Mouse (Mus musculus) G1E (cell line): ENCODE results near the gene Rsl24d1. TPM values are rescaled to one million over a fixed set of nuclear protein-coding genes. Genes with fewer than 3 reads are reported as not detected.

Source experiments
- ATAC-seq: 2 replicates; pipeline ENCODE4 v1.8.0; 2016; ENCODE audit warnings: mild to moderate bottlenecking; ENCODE audit not compliant: insufficient number of reproducible peaks, poor library complexity, low FRiP score, severe bottlenecking; ENCODE audit errors: extremely low read depth
- DNase-seq: peaks from one replicate; pipeline ENCODE4 v3.0.0; 2012; ENCODE audit warnings: low spot score
- H3K27me3 ChIP-seq: 2 replicates; pipeline ENCODE4 v1.6.1; 2012; ENCODE audit warnings: mild to moderate bottlenecking, low read length, inconsistent platforms; ENCODE audit not compliant: insufficient read depth
- H3K36me3 ChIP-seq: replicated peaks from 2 replicates; pipeline ENCODE3; 2012; ENCODE audit warnings: mild to moderate bottlenecking, inconsistent platforms
- H3K4me1 ChIP-seq: 2 replicates; pipeline ENCODE4 v1.6.1; 2012; ENCODE audit warnings: low read depth, low read length, inconsistent platforms, mixed read lengths; ENCODE audit not compliant: insufficient read depth
- H3K4me3 ChIP-seq: 2 replicates; pipeline ENCODE4 v1.5.1; 2012; ENCODE audit warnings: low read depth, mild to moderate bottlenecking, inconsistent platforms, low read length, moderate library complexity, mixed read lengths
- H3K9me3 ChIP-seq: replicated peaks from 2 replicates; pipeline ENCODE4 v1.6.1; 2012; ENCODE audit warnings: inconsistent platforms
- CTCF ChIP-seq: IDR thresholded peaks from 2 replicates; pipeline ENCODE4 v1.5.1; 2012; ENCODE audit warnings: low read depth, low read length, inconsistent platforms, mixed read lengths
- GATA1 ChIP-seq: IDR thresholded peaks from 2 replicates; pipeline ENCODE4 v1.6.1; 2012; ENCODE audit warnings: borderline replicate concordance, low read length, inconsistent platforms, mixed read lengths
- GATA2 ChIP-seq: IDR thresholded peaks from 2 replicates; pipeline ENCODE4 v1.6.1; 2012; ENCODE audit warnings: low read depth, low read length, inconsistent platforms, borderline replicate concordance
- POLR2AphosphoS5 ChIP-seq: IDR thresholded peaks from 2 replicates; pipeline ENCODE4 v1.6.1; 2012; ENCODE audit warnings: low read depth, low read length, inconsistent platforms; ENCODE audit not compliant: insufficient replicate concordance
- TAL1 ChIP-seq: conservative IDR thresholded peaks from 2 replicates; pipeline ENCODE4 v1.6.1; 2012; ENCODE audit warnings: low read depth, low read length, inconsistent platforms, mixed read lengths
- polyA plus RNA-seq: library from polyadenylated mRNA; stranded (reverse); fragments of >175 nt; gene quantifications from 2 replicates; pipeline ENCODE4 v1.2.3, GENCODE M21; 2012
- total RNA-seq, 2 experiments: library from RNA; stranded (forward) in 1 of 2; stranded (reverse) in 1 of 2; fragments of 200-1000 nt in 1 of 2; fragments of >200 nt in 1 of 2; fragmentation: Nextera tagmentation in 1 of 2; gene quantifications; 2 replicates each; pipeline ENCODE4 v1.2.3; 2014 to 2017

Rsl24d1 gene
- 105 and 123 TPM in 2 replicates for total RNA-seq (2014; fragmentation: Nextera tagmentation)
- total RNA-seq (2017) = 187 and 256 TPM in 2 replicates
- polyA plus RNA-seq = 10.0 and 35.4 TPM in 2 replicates

DNA sequence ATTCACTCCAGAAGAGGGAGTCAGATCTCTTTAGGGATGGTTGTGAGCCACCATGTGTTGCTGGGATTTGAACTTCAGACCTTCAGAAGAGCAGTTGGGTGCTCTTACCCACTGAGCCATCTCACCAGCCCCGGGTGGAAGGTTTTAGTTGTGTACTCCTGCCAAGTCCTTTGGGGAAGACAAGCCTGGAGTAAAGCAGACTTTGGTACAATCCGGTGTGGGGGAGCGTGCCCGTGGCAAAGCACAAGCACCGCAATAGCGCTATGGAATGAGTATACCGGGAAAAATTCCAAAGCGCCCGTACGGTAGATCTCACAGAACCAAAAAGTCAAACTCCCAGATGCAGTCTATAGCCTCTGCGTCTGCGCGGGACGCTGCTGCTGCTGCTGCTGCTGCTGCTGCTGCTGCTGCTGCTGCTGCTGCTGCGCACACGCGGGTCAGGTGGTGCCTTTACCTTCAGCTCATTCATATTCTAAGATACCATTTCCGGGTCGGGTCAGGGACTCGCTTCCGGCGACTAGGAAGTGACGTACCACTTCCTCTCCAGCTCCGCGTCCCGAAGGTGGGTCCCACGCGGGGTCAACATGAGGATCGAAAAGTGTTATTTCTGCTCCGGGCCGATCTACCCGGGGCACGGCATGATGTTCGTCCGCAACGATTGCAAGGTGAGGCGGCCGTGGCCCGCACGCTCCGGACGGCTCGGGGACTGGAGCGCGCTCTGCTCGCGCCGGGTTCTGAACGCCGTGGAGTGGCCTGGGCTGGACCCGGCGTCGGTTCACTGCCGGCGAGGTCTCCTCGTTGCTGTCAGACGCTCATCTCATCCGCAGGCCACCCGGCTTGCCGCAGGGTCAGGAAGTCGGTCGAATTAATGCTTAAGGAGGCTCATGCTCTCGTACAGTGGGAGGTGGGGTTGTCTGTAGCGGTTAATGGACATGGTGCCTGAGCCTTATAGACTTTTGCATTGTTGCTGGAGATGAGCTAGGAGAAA lies at the start of gene Rsl24d1:
TSS of gene Rsl24d1 (plus strand) at position 508 of the 988 bp plus-strand sequence.
- no peak for TF ChIP-seq TAL1
- no peak for TF ChIP-seq GATA1
- TF ChIP-seq POLR2AphosphoS5 = no peak
- no peak for TF ChIP-seq GATA2
- no peak for TF ChIP-seq CTCF
- peak; percentile 80 for DNase-seq
- peak within 1 kb of the TSS; percentile 98 for H3K4me3 ChIP-seq

DNA sequence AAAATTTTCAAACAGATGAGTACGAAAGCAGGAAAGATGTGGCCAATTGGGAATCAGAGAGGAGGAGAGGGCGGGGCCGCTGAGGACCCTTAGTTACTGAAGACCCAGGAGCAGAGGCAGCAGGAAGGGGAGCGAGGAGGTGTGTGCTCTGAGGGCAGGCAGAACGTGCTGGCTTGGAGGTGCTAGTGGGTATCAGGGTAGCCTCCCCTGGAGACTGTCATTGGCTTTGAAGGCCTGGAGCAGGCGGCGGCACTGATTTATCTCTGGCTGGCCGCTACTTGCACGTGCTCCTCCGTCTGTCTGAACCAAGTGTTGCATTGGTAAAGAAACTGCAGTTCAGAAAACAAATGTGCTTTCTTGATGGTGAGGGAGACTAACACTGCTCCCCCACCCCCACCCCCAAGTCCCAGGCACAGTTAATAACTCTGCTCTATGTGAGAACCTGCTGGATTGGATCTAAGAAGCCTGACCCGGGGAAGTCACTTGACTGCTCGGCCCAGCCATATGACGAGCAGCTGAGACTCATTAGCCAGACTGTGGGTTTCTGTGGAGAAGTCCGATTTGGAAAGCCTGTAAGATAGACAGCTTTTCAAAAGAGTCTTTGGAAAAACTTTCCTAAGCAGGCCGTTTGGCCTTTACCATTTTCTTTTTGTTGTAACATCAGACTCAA lies 49.5 kb upstream of the Rsl24d1 start:
- H3K9me3 ChIP-seq = no peaks in the 10 kb centered on the region
- no peak for TF ChIP-seq GATA2
- TF ChIP-seq POLR2AphosphoS5 = no peak
- TF ChIP-seq GATA1 = no peak
- no peak for TF ChIP-seq TAL1
- TF ChIP-seq CTCF = no peak
- no peak for ATAC-seq
- peaks cover 9% of the 10 kb centered on the region for H3K36me3 ChIP-seq
- no peaks in the 10 kb centered on the region for H3K27me3 ChIP-seq
- H3K4me1 ChIP-seq = peaks cover 2% of the 10 kb centered on the region; the same call in 1 of the 2 replicates
- no peak for DNase-seq
- no peak overlapping the region for H3K4me3 ChIP-seq

More for the DNA sequence above, at the start of gene Rsl24d1:
- Histone ChIP-seq H3K9me3 (no peaks in the 10 kb centered on the region), H3K36me3 (peaks cover 33% of the 10 kb centered on the region), H3K27me3 (no peaks in the 10 kb centered on the region), H3K4me1 (peaks cover 18% of the 10 kb centered on the region)
- peak; percentile 98 for ATAC-seq

DNA sequence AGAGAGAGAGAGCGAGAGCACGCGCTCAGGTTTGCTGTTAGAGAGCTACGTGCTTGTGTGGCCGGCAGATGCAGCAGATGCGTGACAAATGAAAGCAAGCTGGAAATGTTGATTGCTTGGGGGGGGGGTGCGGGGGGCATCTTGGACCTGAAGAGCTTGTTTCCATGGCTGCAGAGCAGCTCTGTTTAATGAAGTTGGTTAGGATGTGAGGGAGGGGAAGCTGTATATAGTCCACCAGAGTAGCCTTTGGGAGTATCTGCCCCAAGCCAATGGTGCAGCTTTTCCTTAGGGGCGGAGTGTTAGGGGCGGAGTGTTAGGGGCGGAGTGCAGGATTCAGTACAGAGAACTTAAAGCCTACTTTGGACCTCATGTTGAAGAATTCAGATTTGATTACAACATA lies 46.1 kb upstream of the Rsl24d1 start:
- no peak overlapping the region for H3K4me3 ChIP-seq
- DNase-seq = no peak
- ATAC-seq = no peak
- H3K9me3 ChIP-seq = no peaks in the 10 kb centered on the region
- TF ChIP-seq GATA1 (no peak), TAL1 (no peak), CTCF (no peak), POLR2AphosphoS5 (no peak), GATA2 (no peak)
- peaks cover 6% of the 10 kb centered on the region; the same call in 1 of the 2 replicates for H3K4me1 ChIP-seq
- H3K36me3 ChIP-seq = peaks cover 7% of the 10 kb centered on the region
- no peaks in the 10 kb centered on the region for H3K27me3 ChIP-seq

DNA sequence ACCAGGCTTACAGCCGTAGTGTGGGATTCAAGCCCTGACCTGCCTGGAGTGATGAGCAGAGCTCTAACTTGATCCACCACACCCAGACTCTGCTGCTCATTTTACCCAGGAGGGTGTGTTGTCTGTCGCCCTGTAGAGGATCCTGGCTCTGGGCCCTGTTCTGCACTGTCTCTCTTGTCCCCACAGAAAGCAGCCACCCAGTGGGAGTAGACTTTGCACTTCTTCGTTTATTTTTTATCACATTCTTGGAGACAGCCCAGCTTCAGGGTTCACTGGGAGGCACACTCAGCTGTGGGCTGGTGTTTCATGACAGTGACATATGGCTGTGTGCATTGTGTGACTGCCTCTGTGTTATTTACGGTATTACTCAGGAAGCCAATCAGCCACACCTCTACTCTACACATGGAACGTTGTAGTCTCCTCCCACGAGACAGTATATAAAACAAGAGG lies 45.0 kb upstream of the Rsl24d1 start:
- TF ChIP-seq TAL1 (no peak), GATA2 (no peak), GATA1 (no peak), POLR2AphosphoS5 (no peak), CTCF (no peak)
- Histone ChIP-seq H3K4me1 (peaks cover 6% of the 10 kb centered on the region; the same call in 1 of the 2 replicates), H3K4me3 (no peak overlapping the region), H3K9me3 (no peaks in the 10 kb centered on the region), H3K36me3 (peaks cover 7% of the 10 kb centered on the region), H3K27me3 (no peaks in the 10 kb centered on the region)
- ATAC-seq (no peak), DNase-seq (no peak)

DNA sequence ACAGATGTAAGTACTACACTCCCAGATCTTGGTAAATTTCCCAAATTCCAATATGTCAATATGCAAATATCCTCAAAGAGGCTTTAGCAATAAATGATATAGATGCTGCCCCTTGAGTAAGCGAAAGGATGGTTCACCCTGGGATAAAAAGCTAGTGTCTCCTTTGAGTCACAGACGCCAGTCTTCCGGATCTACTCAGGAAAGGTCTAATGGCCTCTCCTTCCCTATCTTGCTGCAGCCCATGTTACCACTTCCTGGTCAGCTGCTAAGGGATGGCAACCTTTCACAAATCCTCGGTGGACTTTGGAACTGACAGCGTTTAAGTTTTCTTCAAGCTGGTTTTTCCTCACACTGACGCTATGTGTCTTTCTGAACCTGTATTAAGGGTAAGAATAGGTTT lies 44.5 kb upstream of the Rsl24d1 start:
- ATAC-seq (no peak), DNase-seq (no peak)
- Histone ChIP-seq H3K4me3 (no peak overlapping the region), H3K27me3 (no peaks in the 10 kb centered on the region), H3K9me3 (no peaks in the 10 kb centered on the region), H3K36me3 (peaks cover 4% of the 10 kb centered on the region), H3K4me1 (peaks cover 6% of the 10 kb centered on the region; the same call in 1 of the 2 replicates)
- TF ChIP-seq POLR2AphosphoS5 = no peak
- TF ChIP-seq CTCF = no peak
- no peak for TF ChIP-seq TAL1
- no peak for TF ChIP-seq GATA2
- TF ChIP-seq GATA1 = no peak

DNA sequence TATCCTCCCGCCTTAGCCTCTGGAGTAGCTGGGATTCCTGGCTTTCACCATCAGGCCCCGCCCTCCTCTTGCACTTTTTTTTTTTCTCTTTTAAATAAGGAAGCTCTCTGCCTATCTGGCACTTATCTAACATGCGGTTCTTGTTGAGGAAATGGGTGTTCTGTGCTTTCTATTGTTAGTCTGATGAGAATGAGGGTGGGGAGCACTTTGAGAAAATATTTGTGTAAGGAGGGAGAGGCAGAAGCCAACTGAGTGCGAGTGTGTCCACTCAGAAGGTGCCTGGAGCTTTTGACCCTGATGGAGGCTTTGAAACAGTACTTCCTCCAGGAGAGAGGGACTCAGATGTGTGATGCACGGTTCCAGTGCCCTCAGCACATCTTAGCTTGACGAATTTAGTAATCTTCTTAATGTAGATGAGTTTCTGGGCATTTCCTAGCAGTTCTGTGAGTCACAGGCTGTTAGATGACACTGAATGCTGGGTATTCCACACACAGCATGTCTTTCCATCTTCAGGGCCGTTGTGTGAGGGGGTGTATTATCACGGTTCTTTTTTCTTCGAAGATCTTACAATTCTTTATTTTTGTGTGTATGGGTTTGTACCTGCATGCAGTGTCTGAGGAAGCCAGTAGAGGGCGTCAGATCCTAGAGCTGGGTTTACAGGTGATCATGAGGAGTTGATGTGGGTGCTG lies 42.1 kb upstream of the Rsl24d1 start:
- Histone ChIP-seq H3K9me3 (no peaks in the 10 kb centered on the region), H3K27me3 (no peaks in the 10 kb centered on the region), H3K36me3 (peaks cover 10% of the 10 kb centered on the region), H3K4me1 (peaks cover 6% of the 10 kb centered on the region; the same call in 1 of the 2 replicates), H3K4me3 (no peak overlapping the region)
- ATAC-seq (peak; percentile 40; the same call in 1 of the 2 replicates), DNase-seq (no peak)
- no peak for TF ChIP-seq POLR2AphosphoS5
- TF ChIP-seq GATA2 = no peak
- no peak for TF ChIP-seq GATA1
- no peak for TF ChIP-seq CTCF
- no peak for TF ChIP-seq TAL1
